Mouse (Mus musculus) cerebellum, adult 18-20 months (tissue): Measurements from ENCODE around the gene Lmntd1.

Experiments used
- DNase-seq, 2 experiments: peaks; one replicate each; pipeline ENCODE4 v3.0.0; 2021

Gene Lmntd1

DNA sequence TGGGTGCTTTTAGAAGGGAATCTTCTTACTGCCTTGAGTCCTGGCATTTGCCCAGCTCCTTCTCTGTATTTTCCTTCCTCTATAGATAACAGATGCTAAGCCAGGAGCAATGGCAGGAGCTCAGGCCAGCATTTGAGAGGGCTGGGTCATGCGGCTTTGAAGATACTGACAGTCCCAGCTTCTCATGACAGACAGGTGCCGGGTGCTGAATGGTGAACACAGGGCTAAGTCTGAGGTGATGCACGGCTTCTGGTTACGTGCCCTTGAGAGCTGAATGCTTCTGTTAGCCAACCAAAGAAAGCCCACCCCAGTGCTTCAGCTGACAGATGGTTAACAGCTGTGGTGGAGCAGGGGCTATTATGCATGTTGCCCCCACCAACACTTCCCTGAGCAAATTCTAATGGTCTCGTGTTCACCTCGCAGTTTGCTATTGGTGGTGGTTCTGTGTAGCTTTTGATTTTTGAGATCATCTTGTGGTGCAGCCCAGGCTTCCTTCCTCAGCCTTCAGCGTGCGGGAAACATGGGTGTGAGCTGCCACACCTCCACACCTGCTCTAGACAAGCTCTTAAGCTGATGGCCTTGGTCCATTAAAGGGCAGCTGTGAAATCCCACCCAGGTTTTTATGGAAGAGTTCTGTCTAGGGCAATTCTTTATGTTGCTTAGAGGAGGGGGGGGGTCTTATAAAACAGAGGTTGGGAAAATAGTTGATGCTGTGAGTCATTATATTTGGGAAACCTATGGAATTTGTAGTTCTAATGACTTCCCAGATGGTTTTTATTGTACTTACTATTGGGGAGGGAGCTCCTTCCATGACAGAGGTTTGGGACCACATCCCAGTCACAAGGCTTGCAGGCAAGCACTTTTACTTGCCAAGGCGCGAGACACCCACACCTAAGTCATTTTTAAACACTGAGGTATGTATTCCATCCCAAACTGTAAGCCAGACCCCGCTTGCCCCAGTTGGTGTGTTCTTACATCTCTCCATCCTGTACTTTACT is 181.1 kb downstream of the Lmntd1 start:
- DNase-seq = no peak

- DNase-seq = no peak
Measured at GRCm38 (mm10) chr6:145431747-145432146, 182.4 kb downstream of the Lmntd1 start.

- DNase-seq = no peak
Measured at GRCm38 (mm10) chr6:145427411-145427810, 186.7 kb downstream of the Lmntd1 start.

GRCm38 (mm10) chr6:145426501-145426900 is 187.6 kb downstream of the Lmntd1 start:
- DNase-seq = no peak

- DNase-seq = no peak
Measured at GRCm38 (mm10) chr6:145424156-145424555, 190.0 kb downstream of the Lmntd1 start.

GRCm38 (mm10) chr6:145423484-145423883 is 190.6 kb downstream of the Lmntd1 start:
- no peak for DNase-seq

GRCm38 (mm10) chr6:145421666-145422065 is 192.5 kb downstream of the Lmntd1 start:
- DNase-seq = no peak

DNA sequence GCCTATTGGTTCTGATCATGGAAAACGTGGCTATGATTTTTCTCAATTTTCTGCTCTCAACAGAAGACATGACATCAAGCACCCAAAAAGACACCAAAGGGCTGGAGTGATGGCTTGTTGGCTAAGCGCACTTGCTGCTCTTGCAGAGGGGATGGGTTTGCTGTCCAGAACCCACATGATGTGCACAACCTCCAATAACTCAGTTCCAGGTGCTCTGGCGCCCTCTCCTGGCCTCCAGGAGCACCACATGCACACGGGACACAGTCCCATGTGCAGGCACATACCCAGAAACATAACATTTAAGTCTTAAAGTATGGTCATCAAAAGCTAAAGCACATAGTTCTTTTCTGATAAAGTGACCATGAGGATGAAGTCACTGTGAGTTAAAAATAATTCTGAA is 193.7 kb downstream of the Lmntd1 start:
- DNase-seq = no peak

GRCm38 (mm10) chr6:145418856-145419255 is 195.3 kb downstream of the Lmntd1 start:
- no peak for DNase-seq

DNA sequence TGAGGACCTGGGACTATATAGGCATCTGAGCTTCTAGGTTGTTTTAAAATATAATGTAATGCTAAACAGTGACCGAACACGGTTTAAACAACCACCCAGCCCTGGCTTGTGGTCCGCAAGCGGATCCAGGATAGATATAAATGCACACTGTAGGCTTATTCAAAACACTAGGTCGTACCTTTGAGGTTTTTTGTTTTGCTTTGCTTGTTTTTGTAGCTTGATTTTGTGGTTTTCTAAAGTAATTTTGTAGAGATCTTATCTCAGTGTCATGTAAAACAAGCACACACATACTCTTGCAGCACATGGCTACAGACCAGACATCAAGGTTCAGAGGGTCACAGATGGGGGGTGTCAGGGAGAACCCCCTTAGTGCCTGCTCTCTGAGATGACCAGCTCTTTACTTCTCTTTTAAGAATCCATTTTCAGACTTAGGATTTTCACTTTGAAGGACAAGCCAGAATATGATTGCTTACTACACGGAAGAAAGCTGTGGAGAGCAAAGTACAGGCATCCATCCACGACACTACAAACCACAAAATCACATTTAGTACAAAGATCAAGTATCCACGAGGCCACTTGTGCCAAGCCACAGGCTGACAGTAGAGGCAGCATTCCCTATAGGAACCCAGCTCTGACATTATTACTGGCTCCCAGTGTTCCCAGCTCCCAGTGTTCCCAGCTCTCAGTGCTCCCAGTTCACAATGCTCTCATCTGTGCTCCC is 196.2 kb downstream of the Lmntd1 start:
- DNase-seq = no peak

- peak; percentile 28 to 53 for DNase-seq
Measured at GRCm38 (mm10) chr6:145417014-145417719, 197.0 kb downstream of the Lmntd1 start.

DNA sequence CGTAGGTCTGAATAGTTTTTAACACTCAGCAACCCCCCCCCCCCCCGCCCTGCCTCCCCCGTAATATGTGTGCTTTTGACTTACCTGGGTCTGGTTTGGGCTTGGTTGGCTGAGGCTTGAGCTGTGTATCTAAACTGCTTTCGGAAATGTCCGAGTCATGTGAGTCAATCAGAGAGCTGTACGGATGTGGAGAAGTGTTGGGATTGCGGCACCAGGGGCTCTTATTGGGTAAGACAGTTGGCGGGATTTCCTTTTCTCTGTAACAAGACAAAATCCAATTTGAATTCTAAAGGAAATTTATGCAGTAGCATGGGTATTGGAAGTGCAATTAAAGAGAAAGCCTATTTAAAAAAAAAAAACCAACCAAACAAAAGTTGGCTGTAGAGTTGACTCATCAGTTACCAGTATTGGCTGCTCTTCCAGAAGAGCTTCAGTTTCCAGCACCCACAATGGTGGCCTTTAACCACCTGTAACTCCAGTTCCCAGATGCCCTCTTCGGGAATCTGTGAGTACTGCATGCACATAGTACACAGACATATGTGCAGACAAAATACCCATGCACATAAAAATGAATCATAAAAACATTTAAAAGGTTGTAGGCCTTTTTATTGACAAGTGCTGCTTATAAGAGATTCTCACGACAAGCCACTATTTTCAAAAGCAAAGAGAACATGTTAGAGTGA is 209.6 kb downstream of the Lmntd1 start:
- DNase-seq = no peak

- no peak for DNase-seq
Measured at GRCm38 (mm10) chr6:145401140-145401539, 213.0 kb downstream of the Lmntd1 start.

GRCm38 (mm10) chr6:145397881-145398280 is 216.2 kb downstream of the Lmntd1 start:
- DNase-seq = no peak

DNA sequence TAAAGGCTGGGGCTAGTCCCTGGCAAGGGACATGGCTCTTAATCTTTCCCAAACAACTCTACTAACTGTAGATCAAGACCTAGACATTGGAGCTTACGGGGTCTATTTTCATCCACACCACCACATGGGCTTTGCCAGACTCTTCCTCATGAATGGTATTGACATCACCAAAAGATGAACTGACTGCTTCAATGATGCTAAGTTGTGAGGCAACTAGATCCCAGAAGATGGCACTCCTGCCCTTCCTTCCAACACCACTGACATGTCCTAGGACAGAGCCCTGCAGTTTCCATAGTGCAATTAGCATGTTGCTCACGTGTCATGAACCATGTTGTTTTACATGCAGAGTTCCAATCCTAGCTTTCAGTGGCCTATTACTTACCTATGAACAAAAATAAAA is 217.6 kb downstream of the Lmntd1 start:
- DNase-seq = peak; percentile 10 to 11

DNA sequence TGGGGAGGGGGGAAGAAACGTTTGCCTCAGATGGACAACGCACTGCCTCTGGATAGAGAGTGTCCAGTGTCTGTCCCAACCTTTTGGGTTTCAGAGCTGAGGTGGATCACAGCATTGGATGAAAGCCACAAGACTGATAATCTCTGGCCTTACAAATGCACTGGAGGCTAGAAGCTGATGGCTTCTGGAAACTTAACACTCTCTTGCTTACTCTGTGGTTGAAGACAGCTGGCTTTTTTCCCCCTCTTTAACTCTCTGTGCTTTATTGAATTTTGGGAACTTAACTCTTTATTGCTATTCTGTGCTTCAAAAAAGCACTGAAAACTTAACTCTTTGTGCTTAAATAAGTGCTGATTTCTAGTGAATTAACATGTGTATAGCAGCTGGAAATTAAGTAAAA is 223.7 kb downstream of the Lmntd1 start:
- DNase-seq = no peak

DNA sequence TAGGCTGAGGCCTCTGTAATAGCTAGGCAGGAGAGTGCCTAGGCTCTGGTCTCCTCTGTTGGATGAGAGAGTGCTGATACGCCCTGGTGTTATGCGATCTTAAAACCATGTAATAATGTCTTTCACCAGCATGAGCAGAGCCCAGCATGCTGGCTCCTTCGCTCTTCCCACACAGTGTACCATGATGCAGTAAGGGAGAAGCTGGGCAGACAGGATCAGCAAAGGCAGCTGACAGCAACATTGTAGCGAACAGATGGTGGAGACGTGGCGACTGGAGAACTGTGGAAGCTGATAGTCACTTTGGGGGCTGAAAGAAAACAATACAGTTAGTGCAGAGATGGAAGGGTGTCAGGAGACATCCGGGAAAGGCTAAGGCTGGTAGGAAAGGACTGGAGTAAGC is 224.2 kb downstream of the Lmntd1 start:
- no peak for DNase-seq

DNA sequence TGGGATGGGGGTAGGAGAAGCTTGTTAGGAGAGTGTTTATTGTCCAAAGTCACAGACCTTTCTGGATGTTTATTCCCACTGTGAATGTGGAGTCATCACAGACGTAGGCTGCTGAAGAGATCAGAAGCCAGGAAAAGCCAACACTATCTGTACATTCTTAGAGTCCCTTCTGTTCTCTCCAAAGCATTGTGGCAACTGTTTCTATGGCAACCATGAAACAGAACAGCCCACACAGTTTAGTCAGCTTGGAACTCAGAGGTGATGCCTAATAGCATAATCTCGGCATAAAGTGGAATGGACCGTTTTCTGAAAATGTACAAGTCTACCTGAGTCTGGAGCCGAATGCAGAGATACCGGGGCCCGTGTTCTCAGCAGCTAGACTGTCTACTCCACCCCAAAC is 226.7 kb downstream of the Lmntd1 start:
- no peak for DNase-seq

DNA sequence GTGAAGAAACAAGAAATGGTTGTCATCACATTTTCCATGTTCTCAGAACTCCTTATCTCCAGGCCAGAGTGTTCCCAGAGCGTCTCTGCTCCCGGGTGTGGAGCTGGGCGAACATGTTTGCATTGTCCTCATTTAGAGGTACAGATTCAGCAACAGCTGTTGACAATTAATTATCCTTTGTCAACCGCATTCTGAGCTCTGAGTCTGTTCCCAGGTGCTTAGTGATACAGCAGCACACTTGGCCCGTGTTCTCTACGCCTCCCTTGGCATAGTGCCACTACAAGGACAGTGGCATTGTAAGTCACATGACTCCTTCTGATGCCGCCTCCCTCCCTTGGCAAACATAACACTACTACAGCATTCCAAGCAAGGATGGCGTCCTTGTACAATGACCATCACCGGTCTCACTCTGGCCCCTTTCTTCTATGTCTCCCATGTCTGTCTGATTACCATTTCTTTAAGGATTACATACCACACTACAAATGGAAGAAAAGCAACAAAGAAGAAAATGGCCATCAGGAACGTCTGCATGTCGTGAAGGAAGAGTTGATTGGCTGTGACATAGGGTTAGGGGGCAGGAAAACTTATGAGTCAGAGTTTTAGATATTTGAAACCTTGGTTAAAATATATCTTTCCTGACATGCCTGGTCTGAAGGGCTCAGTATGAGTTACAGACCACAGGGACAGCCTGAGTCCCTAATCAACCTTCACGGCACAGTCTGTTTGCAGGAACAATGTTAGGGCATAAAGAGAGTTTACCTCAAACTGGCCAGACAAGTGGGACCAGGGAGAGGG is 231.3 kb downstream of the Lmntd1 start:
- DNase-seq = no peak

DNA sequence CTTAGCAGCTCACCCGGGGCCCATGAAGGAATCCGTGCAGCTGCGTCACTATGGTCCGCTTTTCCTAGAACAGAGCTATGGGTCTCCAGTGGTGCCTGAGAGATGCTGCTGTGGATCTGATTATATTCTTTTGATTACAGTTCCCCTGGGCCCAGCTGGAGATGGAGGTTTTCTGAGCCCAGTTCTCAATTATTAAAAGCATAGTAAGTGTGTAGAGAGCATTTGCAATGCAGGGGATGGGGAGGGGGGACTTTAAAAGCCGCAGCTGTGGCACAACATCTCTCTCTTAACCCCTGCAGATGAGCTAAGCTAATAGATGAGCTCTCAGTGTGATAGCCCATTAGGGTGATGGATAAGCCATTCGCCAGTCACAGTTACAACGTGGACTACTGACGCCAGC is 233.2 kb downstream of the Lmntd1 start:
- no peak for DNase-seq

- no peak for DNase-seq
Measured at GRCm38 (mm10) chr6:145379175-145379574, 234.9 kb downstream of the Lmntd1 start.

DNA sequence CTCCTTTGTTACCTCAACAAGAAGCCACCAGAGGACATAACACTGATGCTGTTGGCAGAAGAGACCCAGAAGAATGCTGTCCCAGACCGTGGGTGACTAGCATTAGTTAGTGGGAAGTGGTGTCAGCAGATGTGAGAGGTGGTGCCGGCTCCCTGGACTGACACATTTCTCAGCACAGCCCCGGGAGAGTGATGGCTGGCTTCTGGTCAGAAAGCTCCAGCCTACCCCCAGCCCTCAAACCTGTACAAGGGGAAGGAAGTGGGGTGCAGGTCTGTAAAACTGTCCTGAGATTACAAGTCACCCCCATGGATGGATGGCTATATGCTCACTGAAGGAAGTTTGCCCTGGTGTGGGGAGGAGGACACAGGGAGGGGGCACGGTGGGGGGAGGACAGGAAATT is 235.4 kb downstream of the Lmntd1 start:
- DNase-seq = no peak
